Mouse (Mus musculus) liver, adult 2 months (tissue): Measurements from ENCODE around the gene Gm4070.
"Not testable (repeated sequence)": the region's sequence is repeated elsewhere in the genome, so short reads cannot be mapped to it uniquely, and the experiment has no call there.

Experiments used
- CTCF ChIP-seq: fragments of 200-500 bp; IDR thresholded peaks from 2 replicates; pipeline ENCODE4 v1.5.1; 2011; ENCODE audit warnings: low read depth, low read length, control low read depth
- POLR2A ChIP-seq: fragments of 200-500 bp; IDR thresholded peaks from 2 replicates; pipeline ENCODE4 v1.6.1; 2011; ENCODE audit warnings: low read length, control low read depth; ENCODE audit not compliant: insufficient read depth; ENCODE audit errors: extremely low read depth

DNA sequence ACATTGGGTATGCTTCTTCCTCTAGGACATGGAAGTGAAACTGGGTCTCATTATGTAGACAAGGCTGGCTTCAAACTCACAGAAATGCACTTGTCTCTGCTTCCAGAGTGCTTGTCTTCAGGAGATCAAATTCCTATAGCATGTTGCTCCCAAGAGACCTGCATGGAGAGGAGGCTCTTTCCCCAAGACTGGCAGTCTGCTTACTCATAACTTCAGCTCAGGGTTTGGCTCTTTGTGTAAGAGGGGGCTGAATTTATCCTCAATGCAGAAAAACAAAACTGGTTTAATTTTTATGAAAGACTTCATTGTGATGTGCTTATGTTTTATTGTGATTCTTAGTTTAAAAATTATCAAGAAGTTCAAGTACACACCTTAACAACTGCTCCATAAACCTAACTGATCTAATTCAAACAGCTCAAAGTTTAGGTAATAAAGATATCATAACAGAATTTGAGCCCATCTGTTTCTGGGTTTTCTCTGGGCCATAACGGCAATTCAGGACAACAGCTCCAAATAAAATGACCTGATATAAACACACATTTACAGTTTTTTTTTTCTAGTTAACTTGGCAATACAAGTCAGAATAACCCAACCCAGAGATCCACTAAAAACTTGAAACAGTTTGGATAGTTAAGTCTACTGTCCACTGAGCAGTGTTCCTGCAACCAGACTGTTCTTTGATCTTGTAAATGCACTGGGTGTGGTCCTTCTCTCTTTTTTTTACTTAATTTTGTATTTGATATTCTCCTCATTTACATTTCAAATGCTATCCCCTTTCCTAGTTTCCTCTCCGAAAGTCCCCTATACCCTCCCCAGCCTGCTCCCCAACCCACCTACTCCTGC, 97.8 kb downstream of the Gm4070 start:
- not testable (repeated sequence) for TF ChIP-seq POLR2A, CTCF
